Mouse (Mus musculus) C2C12 (cell line): ENCODE results near the gene Prrt1.

ENCODE experiments used
- CTCF ChIP-seq: IDR thresholded peaks from one replicate; pipeline ENCODE4 v1.5.1; 2011; ENCODE audit not compliant: control insufficient read depth, insufficient read depth, insufficient read length
- MAX ChIP-seq: IDR thresholded peaks from one replicate; pipeline ENCODE4 v1.6.1; 2011; ENCODE audit warnings: mild to moderate bottlenecking, control low read depth

DNA sequence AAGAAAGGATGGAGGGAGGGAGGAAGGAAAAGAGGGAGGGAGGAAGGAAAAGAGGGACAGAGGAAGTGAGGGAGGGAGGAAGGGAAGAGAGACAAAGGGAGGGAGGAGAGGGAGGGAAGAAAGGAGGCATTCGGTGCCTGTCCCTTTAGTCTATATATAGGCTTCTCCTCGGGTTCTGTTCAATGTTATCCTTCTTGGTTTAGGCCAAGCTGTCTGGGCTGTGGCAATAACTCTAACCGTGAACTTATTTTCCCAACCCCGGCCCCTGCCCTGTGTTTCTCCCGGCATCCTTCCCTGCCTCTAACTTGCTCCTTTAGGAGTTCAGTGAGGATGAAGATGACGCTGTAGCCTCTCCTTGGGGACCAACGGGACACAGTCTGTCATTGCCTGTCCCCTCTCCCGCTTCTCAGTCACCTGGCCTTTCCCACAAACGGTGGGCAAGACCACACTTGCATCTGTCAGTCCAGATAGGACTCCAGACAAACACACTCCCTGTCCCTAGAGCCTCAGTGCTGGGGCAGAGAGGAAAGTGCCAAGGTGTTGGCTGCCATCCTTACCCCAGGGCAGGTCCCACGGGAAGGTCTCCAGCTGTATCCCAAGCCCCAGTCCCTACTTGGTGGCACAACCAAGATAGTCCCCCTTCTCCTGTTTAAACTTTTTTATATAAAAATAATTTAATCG, 45.3 kb downstream of the Prrt1 start:
- TF ChIP-seq MAX, result no peak
- no peak for TF ChIP-seq CTCF
